Mouse (Mus musculus): ENCODE data around the gene Trim47.

DNA sequence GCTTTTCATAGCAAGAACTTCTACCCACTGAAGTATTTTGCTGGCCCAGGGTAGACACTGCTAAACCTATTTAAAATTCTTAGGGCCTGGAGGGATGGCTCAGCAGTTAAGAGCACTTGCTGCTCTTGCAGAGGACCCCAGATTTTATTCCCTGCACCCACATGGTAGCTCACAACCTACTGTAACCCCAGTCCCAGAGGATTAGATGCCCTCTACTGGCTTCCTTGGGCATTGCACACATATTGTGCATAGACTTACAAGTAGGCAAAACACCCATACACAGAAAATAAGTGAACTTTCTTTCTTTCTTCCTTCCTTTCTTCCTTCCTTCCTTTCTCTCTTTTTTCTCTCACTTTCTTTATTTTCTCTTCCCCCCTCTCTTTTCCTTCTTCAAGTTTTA, 9.2 kb downstream of the Trim47 start:
- TF ChIP-seq CTCF (IDR thresholded peaks at IDR 0.05; ENCODE audit: borderline replicate concordance, insufficient read depth, low read length) (no peak), POLR2A (IDR thresholded peaks at IDR 0.05; ENCODE audit: low read depth, low read length) (no peak)

Measured in embryonic fibroblast, embryonic 13.5 days (primary cell).